Mouse (Mus musculus) left cerebral cortex, adult 9 months (tissue): Measurements from ENCODE around the gene Olfm2.

Experiments
- DNase-seq, 2 experiments: peaks; one replicate each; pipeline ENCODE4 v3.0.0; 2022; ENCODE audit warnings: low spot score in 2 of 2

The Olfm2 gene

DNA sequence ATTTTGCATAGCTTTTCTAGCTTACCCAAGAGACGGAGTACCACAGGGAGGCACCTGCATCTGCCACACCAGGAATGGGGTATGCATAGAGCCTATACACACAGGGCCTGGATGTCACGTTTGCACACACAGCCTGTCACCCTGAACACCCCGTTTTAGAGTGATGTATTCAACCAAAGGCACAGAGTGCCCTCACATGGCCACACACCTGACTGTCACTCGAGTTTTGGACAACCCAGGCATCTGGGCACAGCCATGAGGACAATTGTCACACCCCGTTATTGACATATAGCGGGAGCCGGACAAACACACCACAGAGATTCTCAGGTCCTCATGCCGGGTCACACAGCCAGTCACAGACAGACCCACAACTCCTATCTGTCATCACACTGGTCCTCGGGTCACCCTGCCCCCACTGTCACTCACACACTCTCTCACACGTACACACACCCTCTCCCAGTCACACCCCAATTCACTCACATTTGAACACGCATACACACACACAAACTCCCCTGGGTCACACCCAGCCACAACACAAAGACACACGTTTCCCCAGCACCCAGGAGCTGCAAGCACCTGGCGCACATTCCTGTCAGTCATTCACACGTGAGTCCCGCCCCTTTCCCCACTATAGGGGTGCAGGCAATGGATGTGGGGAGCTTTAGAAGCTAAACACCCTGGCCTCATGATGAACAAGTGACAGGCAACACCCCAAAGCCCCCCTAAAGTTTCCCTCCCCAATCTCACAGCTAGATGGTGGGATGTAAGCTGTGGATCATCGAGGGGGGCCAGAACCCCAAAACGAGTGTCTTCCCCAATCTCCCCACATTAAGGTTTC lies 801 bp downstream of the Olfm2 start:
- no peak for DNase-seq

DNA sequence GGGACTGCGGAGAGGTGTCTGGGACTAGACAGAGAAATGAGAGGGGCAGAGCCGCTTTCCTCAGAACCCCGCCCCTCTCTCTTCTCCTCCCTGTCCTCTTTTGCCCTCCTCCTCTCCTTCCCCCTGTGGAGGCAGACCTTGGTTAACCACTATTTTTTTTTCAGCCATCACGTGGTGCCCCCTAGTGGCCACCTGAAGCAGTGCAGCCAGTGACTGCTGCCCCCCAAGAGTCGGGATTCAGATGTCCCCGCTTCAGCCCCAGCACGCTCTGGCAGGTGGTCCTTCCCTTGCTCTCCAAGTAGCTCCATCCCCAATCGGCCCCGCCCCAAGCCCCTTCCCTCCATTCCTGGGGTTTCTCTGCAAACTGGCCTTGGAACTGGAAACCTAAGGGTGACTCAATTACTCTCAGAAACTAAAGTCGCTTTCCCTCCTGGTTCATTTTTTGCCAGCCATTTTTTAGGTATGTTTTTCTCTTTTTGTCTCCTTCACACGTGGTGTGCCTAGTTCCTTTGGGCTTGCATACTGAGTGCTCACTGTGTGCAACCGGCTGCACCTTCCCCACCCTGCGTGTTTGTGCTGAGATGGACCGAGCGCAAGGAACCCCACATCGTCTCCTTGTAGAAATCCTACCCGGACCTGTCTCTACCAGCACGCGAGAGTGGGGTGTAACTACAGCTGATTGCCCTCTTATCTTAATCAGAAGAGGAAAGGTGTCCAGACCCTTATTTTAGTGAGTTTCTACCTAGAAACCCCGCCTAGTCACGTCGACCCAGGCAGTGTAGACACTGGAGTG lies 2.0 kb downstream of the Olfm2 start:
- DNase-seq: peak in 1 of 2 experiments; percentile 59

DNA sequence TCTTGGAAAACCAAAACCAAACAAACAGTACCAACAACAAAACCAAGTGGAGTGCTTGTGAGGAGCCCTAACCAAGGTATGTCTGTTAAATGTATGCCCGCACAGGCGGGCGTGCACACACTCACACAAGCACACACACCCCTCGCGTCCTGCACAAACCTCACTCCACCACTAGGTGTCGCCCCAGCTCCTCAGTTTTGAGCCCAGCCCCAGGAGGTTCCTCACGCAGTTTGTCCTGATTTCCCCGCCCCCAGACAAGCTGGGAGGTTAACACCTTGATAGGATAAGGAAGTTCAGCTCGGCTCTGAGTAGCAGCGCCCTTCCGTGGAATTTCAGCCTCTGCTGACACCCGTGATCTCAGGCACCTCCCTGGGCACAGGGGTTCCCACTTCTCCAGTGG lies 5.7 kb downstream of the Olfm2 start:
- DNase-seq: peak; percentile 36 to 83

GRCm38 (mm10) chr9:20738251-20738999 lies 7.7 kb downstream of the Olfm2 start:
- DNase-seq: no peak

- DNase-seq: no peak
These were observed 8.9 kb downstream of the Olfm2 start for GRCm38 (mm10) chr9:20737227-20737626.

DNA sequence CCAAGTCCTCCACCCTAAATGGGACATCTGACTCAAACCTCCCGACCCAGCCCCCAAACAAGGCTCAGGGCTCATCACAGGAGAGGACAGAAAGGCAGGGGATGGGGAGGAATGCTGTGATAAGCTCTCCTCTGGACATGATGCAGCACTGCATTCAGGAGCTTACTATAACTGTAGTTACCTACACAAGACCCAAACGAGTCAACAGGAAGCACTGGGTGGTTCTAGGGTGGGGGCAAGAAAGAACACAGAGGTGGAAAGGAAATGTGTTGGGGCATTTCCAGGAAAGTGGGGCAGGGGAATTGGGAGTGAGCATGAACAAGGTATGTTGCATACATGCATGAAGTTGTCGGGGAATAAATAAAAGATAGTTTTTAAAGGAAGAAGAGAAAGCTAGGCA lies 11.5 kb downstream of the Olfm2 start:
- no peak for DNase-seq

GRCm38 (mm10) chr9:20731797-20732196 lies 14.4 kb downstream of the Olfm2 start:
- DNase-seq: no peak

DNA sequence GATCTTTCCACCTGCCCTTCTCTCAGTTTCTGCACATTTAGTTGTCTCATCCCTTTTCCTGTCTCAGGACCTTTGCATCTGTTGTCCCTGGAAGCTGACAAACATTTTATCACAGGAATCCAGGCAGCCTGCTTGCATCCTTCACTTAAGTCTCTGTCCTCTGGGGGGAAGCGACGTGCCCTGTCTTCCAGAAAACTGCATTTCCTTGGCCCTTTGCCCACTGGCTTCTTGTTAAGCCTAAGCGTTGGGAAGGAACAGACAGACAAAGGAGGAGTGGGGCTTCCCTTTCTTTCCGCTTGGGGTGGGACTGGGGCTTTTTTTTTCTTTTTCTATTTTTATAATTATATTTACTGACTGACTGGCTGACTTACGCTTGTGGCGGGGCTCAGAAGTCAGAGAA lies 16.7 kb downstream of the Olfm2 start:
- DNase-seq: no peak

DNA sequence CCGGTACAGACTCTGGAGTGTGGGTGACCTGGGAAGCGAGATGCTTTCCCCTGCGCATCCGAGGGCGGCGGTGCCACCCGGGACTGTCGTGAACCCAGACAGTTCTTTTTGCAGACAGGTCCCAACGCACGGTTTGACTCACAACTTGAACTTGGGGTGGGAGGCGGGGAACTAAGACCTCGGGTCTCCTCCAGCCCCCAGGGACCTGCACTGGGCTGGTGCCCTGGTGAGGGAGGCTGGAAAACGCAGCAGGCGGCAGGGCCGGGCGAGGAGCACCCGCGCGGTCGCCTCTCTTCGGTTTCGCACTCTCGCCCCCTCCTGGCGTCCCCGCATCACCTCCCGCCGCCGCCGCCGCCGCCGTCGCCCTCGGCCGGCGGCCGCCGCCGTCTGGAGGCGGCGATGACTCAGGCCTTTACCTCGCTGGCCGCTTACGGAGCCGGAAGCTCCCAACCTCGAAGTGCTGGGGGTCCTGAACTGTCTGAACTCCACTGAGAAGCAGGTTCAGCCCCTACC lies 18.5 kb downstream of the Olfm2 start:
- DNase-seq: peak in 1 of 2 experiments; percentile 34

DNA sequence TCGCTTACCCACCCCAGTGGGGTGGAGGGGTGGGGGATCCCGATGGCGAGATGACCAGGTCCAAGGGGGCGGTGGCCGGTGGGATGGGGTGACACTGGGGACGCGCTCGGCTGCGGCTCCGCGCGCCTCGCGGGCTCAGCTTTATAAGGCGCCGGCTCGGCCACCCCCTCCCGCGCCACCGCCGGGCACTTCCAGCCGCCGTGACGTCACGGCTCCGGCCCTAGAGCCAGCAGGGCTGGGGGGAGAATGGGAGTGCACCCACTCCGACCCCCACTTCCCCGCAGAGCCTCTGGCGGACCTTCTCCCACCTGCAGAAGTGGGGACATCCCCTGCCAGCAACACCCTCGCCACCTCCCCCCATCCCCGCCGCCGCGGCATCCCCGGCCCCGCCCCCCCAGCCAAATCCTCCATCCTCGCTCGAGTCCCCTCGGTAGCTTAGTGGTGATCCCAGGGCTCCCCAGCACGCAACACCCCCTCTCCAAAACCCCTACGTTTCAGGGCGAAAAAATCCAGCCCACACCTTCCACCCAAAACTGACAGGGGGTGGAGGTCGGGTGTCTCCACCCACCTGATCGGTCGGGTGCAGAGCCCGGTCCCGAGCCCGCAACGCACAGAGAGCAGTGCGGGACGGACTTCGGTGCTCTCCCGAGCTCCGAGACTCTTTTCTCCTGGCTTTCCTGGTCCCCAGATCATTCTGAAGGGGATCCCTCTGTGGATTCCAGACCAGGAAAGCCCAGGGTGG lies 19.1 kb downstream of the Olfm2 start:
- no peak for DNase-seq

DNA sequence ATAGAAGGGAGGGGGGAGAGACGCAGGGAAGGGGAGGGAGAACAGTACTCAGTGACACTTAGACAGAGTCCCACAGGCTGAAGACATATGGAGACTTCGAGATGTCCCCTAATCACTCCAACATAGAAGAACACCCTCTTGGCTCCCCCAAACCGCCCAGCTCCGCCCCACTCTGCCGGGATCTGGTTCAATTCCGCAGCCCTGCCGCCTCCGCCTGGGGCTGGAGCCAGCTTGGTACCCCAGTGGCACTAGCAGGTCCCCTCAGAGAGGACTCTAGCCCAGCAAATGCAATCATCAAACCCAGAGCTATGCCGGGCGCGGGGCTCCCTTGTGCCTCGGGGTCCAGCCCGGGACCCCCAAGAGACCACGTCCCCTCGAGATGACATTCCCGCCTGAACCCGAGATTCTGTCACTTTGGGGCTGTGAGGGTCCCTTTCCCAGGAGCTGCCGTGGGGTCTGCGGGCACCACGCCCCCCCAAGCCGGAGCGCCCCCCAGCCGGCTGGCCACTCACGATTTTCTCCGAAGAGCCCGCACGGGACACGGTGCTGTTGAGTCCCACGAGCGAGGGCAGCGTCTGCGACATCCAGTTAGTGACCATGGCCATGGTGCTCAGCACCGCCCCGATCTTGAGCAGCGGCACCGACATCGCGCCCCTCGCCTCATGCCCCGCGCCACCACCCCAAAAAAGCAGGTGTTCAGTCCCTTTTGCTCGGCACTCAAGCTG lies 19.9 kb downstream of the Olfm2 start:
- peak in 1 of 2 experiments; percentile 47 for DNase-seq

- no peak for DNase-seq
These were observed 24.6 kb downstream of the Olfm2 start for GRCm38 (mm10) chr9:20721582-20721981.

DNA sequence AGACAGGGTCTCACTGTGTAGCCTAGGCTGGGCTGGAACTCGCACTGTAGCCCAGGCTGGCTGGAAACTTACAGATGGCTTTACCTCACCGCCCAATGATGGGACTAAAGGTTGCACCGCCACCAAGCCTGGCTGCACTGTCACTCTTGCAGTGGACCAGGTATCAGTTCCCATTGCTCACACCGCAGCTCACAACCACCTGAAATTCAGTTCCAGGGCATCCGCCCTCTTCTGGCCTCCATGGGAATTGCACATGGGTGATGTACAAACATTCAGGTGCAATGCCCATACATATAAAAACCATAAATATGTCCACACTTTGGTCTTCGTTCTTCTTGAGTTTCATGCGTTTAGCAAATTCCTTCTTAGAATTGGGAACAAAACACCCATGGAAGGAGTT lies 30.8 kb downstream of the Olfm2 start:
- no peak for DNase-seq

DNA sequence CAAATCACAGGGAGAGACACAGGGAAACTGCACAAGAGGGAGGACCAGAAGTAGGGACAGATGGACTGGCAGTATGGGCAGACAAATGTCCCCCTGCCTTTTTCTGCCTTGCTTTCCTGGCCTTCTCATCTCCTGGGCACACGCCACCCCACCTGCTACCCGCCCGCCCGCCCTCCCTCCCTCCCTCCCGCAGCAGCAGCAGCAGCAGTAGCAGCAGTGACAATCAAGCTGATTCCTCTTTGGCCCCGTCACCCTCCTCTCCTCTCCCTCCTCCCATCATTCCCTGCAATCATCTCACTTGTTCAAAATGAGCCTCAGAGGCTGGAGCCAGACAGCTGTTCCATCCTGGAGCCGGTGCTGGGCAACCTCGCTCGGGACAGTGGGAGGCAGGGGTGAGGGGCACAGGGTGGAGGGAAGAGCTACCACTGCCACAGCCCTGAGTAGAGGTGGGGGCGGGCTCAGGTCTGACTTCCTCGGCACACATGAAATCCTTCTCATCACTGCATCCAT lies 32.6 kb downstream of the Olfm2 start:
- no peak for DNase-seq

DNA sequence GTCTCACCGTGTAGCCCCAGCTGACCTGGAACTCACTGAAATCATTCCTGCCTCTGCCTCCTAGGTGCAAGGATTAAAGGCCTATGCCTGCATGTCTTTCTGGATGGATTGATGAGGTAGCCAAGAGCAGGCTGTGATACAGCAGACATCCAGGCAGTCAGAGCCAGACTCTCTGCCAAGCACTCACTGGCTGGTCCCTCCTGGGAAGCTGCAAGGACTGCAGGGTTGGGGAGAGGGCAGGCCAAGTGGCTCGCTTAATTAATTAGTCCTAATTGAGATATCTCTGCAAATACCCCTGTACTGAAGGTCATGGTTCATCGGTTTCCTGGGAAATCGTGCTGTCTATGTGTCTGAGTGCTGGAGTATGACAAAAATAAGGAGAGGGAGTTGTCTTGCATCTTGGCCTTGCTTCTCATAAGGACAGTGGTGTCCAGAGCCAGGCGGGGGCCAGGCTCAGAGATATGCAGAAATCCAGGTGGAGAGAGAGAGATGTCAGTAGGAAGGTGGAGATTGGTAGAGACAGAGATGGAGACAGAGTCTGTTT lies 33.1 kb downstream of the Olfm2 start:
- no peak for DNase-seq

- DNase-seq: no peak
These were observed 35.7 kb downstream of the Olfm2 start for GRCm38 (mm10) chr9:20710471-20710870.

- DNase-seq: no peak
These were observed 40.2 kb downstream of the Olfm2 start for GRCm38 (mm10) chr9:20705981-20706380.

GRCm38 (mm10) chr9:20705420-20705819 lies 40.7 kb downstream of the Olfm2 start:
- DNase-seq: no peak

- peak in 1 of 2 experiments; percentile 55 for DNase-seq
These were observed 42.2 kb downstream of the Olfm2 start for GRCm38 (mm10) chr9:20703832-20704380.

GRCm38 (mm10) chr9:20697466-20697865 lies 48.7 kb downstream of the Olfm2 start:
- no peak for DNase-seq
